8 mouse cellular contexts compared by ENCODE assay signal in genomic region chr8:70775227-70775626, GRCm38 (mm10). TPM values are rescaled to one million over a fixed set of nuclear protein-coding genes. Genes with fewer than 3 reads are reported as not detected.
DNase-seq lines count a peak whose midpoint lies in the region; ATAC-seq and TF ChIP-seq lines count a peak whose summit lies in the region.

No protein-coding gene starts in this region.

- no peak for TF ChIP-seq CTCF in stomach, postnatal 0 days (IDR thresholded peaks at IDR 0.05; ENCODE audit: low read depth)

- no peaks in the 10 kb centered on the region for H3K27me3 ChIP-seq in neural tube, embryonic 11.5 days (ENCODE audit: control insufficient read depth, insufficient read depth, low read length)
- no peaks in the 10 kb centered on the region for H3K27me3 ChIP-seq in limb, embryonic 14.5 days (ENCODE audit: control insufficient read depth, insufficient read depth, low read length)
- H3K27me3 ChIP-seq in stomach, postnatal 0 days (ENCODE audit: control insufficient read depth, insufficient read depth, low read length): no peaks in the 10 kb centered on the region

- no peak for TF ChIP-seq EP300 in stomach, postnatal 0 days (optimal IDR thresholded peaks at IDR 0.05)

- peaks cover 4% of the 10 kb centered on the region for H3K36me3 ChIP-seq in neural tube, embryonic 11.5 days (ENCODE audit: control insufficient read depth, insufficient read depth, low read length)
- H3K36me3 ChIP-seq in limb, embryonic 14.5 days (ENCODE audit: control insufficient read depth, insufficient read depth, low read length): peaks cover 68% of the 10 kb centered on the region
- peaks cover 15% of the 10 kb centered on the region; the same call in 1 of the 2 replicates for H3K36me3 ChIP-seq in stomach, postnatal 0 days (ENCODE audit: control insufficient read depth, insufficient read depth, low read length)

- no peak for ATAC-seq in cerebellum, adult (ENCODE audit: insufficient number of reproducible peaks, low FRiP score, low TSS enrichment)
- ATAC-seq in neural tube, embryonic 11.5 days (ENCODE audit: insufficient read depth, low FRiP score, low TSS enrichment): no peak
- ATAC-seq in limb, embryonic 14.5 days (ENCODE audit: low FRiP score, low read depth): no peak
- no peak for ATAC-seq in stomach, postnatal 0 days (ENCODE audit: low FRiP score, low TSS enrichment)

- H3K4me2 ChIP-seq in neural tube, embryonic 11.5 days (ENCODE audit: low read depth): peak overlapping the region; percentile 97
- peak overlapping the region; percentile 86 for H3K4me2 ChIP-seq in limb, embryonic 14.5 days (replicated peaks; ENCODE audit: low read depth, low read length, severe bottlenecking)
- H3K4me2 ChIP-seq in stomach, postnatal 0 days (replicated peaks; ENCODE audit: low read depth): peak overlapping the region; percentile 72

- peak overlapping the region; percentile 96; the same call in 1 of the 2 replicates for H3K9ac ChIP-seq in neural tube, embryonic 11.5 days (ENCODE audit: low read length)
- H3K9ac ChIP-seq in limb, embryonic 14.5 days (ENCODE audit: low read depth, low read length, severe bottlenecking): peak overlapping the region; percentile 95
- H3K9ac ChIP-seq in stomach, postnatal 0 days (ENCODE audit: low read length): peak overlapping the region; percentile 98

- WGBS in neural tube, embryonic 11.5 days: 95% methylated on average over 5 of the region's 5 CpGs
- WGBS in limb, embryonic 14.5 days: 88% methylated on average over 5 of the region's 5 CpGs
- 78% methylated on average over 5 of the region's 5 CpGs for WGBS in stomach, postnatal 0 days

- no peak overlapping the region for H3K27ac ChIP-seq in neural tube, embryonic 11.5 days (ENCODE audit: low read depth, low read length)
- no peak overlapping the region for H3K27ac ChIP-seq in limb, embryonic 14.5 days (replicated peaks; ENCODE audit: low read depth, low read length)
- no peak overlapping the region for H3K27ac ChIP-seq in stomach, postnatal 0 days (replicated peaks)

- no peak overlapping the region for H3K4me3 ChIP-seq in neural tube, embryonic 11.5 days (ENCODE audit: low read depth, low read length)
- peak overlapping the region; percentile 91 for H3K4me3 ChIP-seq in limb, embryonic 14.5 days (replicated peaks; ENCODE audit: low read length)
- H3K4me3 ChIP-seq in stomach, postnatal 0 days (ENCODE audit: low read depth, low read length): peak overlapping the region; percentile 85

- H3K4me1 ChIP-seq in neural tube, embryonic 11.5 days (ENCODE audit: control insufficient read depth, insufficient read depth, low read length): peaks cover 11% of the 10 kb centered on the region; the same call in 1 of the 2 replicates
- peaks cover 33% of the 10 kb centered on the region for H3K4me1 ChIP-seq in limb, embryonic 14.5 days (ENCODE audit: control insufficient read depth, insufficient read depth, low read length)
- peaks cover 20% of the 10 kb centered on the region for H3K4me1 ChIP-seq in stomach, postnatal 0 days (replicated peaks; ENCODE audit: control insufficient read depth, insufficient read depth)

- H3K9me3 ChIP-seq in neural tube, embryonic 11.5 days (ENCODE audit: control insufficient read depth, low read length): no peaks in the 10 kb centered on the region
- no peaks in the 10 kb centered on the region for H3K9me3 ChIP-seq in limb, embryonic 14.5 days (ENCODE audit: control insufficient read depth, low read length)
- H3K9me3 ChIP-seq in stomach, postnatal 0 days (ENCODE audit: control insufficient read depth, low read length): no peaks in the 10 kb centered on the region

- TF ChIP-seq POLR2A in limb, embryonic 14.5 days (IDR thresholded peaks at IDR 0.05; ENCODE audit: borderline replicate concordance, extremely low read depth, insufficient read depth, insufficient read length): no peak

- peak; percentile 74 for DNase-seq in cerebellum, adult 11-12 months
- no peak for DNase-seq in neural tube, embryonic 11.5 days (ENCODE audit: low spot score)
- DNase-seq in neural tube, embryonic 10.5 days (ENCODE audit: extremely low spot score, low spot score): no peak
- DNase-seq in limb, embryonic 14.5 days (ENCODE audit: low spot score): no peak
- DNase-seq in stomach, postnatal 0 days (ENCODE audit: low spot score): no peak
- no peak for DNase-seq in left cerebral cortex, adult 18-20 months (ENCODE audit: low spot score in 2 of 2)
- DNase-seq in retina, postnatal 1 day: no peak

RNA-seq across cellular contexts. Expression of gene Pik3r2, which starts 1.3 kb away (rescaled TPM):
- polyA plus RNA-seq in neural tube, embryonic 11.5 days (2014; fragmentation: Nextera tagmentation; extraction: Ambion mirVana): 52.4 and 54.7 TPM in 2 replicates
- 111 and 137 TPM in 2 replicates for polyA plus RNA-seq in limb, embryonic 14.5 days (2012; rRNA removed)
- polyA plus RNA-seq in limb, embryonic 14.5 days (2014; fragmentation: Nextera tagmentation; extraction: Ambion mirVana): 73.5 and 74.7 TPM in 2 replicates
- 36.8 and 39.0 TPM in 2 replicates for polyA plus RNA-seq in stomach, postnatal 0 days (2015; fragmentation: Nextera tagmentation; extraction: Ambion mirVana)
- total RNA-seq in left cerebral cortex, adult 18-20 months (2021): 100 to 1,000 TPM; 150 to 153 TPM

RNA-seq across cellular contexts. Expression of gene Mpv17l2, which starts 14.5 kb away (rescaled TPM):
- 40.7 and 41.3 TPM in 2 replicates for polyA plus RNA-seq in neural tube, embryonic 11.5 days (2014; fragmentation: Nextera tagmentation; extraction: Ambion mirVana)
- polyA plus RNA-seq in limb, embryonic 14.5 days (2012; rRNA removed): 27.7 and 41.6 TPM in 2 replicates
- 36.0 and 40.3 TPM in 2 replicates for polyA plus RNA-seq in limb, embryonic 14.5 days (2014; fragmentation: Nextera tagmentation; extraction: Ambion mirVana)
- polyA plus RNA-seq in stomach, postnatal 0 days (2015; fragmentation: Nextera tagmentation; extraction: Ambion mirVana): 77.3 and 80.1 TPM in 2 replicates
- total RNA-seq in left cerebral cortex, adult 18-20 months (2021): 10 to 100 TPM; 31.3 to 31.4 TPM

RNA-seq across cellular contexts. Expression of gene Rab3a, which starts 20.7 kb away (rescaled TPM):
- polyA plus RNA-seq in neural tube, embryonic 11.5 days (2014; fragmentation: Nextera tagmentation; extraction: Ambion mirVana): 97.9 and 111 TPM in 2 replicates
- 27.2 and 36.6 TPM in 2 replicates for polyA plus RNA-seq in limb, embryonic 14.5 days (2012; rRNA removed)
- 19.8 and 20.1 TPM in 2 replicates for polyA plus RNA-seq in limb, embryonic 14.5 days (2014; fragmentation: Nextera tagmentation; extraction: Ambion mirVana)
- 18.9 and 19.0 TPM in 2 replicates for polyA plus RNA-seq in stomach, postnatal 0 days (2015; fragmentation: Nextera tagmentation; extraction: Ambion mirVana)
- 100 to 1,000 TPM; 870 to 892 TPM for total RNA-seq in left cerebral cortex, adult 18-20 months (2021)

RNA-seq across cellular contexts. Expression of gene Mast3, which starts 29.6 kb away (rescaled TPM):
- 10.5 and 14.7 TPM in 2 replicates for polyA plus RNA-seq in neural tube, embryonic 11.5 days (2014; fragmentation: Nextera tagmentation; extraction: Ambion mirVana)
- polyA plus RNA-seq in limb, embryonic 14.5 days (2012; rRNA removed): 37.2 and 57.8 TPM in 2 replicates
- polyA plus RNA-seq in limb, embryonic 14.5 days (2014; fragmentation: Nextera tagmentation; extraction: Ambion mirVana): 14.4 and 16.2 TPM in 2 replicates
- 5.6 and 5.7 TPM in 2 replicates for polyA plus RNA-seq in stomach, postnatal 0 days (2015; fragmentation: Nextera tagmentation; extraction: Ambion mirVana)
- total RNA-seq in left cerebral cortex, adult 18-20 months (2021): 100 to 1,000 TPM; 317 to 334 TPM

RNA-seq across cellular contexts. Expression of gene Il12rb1, which starts 33.0 kb away (rescaled TPM):
- not detected in 2 replicates for polyA plus RNA-seq in neural tube, embryonic 11.5 days (2014; fragmentation: Nextera tagmentation; extraction: Ambion mirVana)
- 0.04 and 0.13 TPM in 2 replicates for polyA plus RNA-seq in limb, embryonic 14.5 days (2012; rRNA removed)
- polyA plus RNA-seq in limb, embryonic 14.5 days (2014; fragmentation: Nextera tagmentation; extraction: Ambion mirVana): 0.21 TPM in 1 of 2 replicates, not detected in the other
- polyA plus RNA-seq in stomach, postnatal 0 days (2015; fragmentation: Nextera tagmentation; extraction: Ambion mirVana): 0.19 and 0.29 TPM in 2 replicates
- under 1 TPM; 0.63 to 0.77 TPM for total RNA-seq in left cerebral cortex, adult 18-20 months (2021)
